Mouse (Mus musculus) layer of hippocampus, postnatal 10 days (tissue): ENCODE data around the gene Tns1. TPM values are rescaled to one million over a fixed set of nuclear protein-coding genes. Genes with fewer than 3 reads are reported as not detected.

Experiments
- DNase-seq, 2 experiments: peaks; one replicate each; pipeline ENCODE4 v3.0.0; 2021; ENCODE audit warnings: low spot score in 2 of 2
- total RNA-seq, 2 experiments: library from RNA; stranded (reverse); gene quantifications; 2 replicates each; pipeline ENCODE4 v1.2.3; 2021

Gene Tns1
- total RNA-seq, 2 experiments from 2014 or later: 35.2 to 35.3 TPM

DNA sequence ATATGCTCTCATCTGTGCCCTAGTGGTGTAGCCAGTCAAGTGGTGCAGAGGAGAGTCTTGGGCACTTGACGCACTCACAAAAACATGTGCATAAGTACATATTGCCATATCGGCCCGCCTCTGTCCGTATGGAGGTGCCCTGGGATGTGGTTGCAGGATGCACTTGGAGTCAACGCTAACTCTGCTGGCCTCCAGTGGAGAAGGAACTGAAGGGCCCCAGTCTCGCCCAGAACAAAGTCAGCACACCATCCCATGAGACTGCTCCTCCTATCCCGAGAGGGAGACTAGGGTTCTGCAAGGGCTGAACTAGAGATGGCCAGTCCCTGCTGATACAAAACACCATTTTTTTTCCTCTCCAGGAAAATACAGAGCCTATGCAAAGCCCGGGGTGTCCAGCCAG lies 1.0 kb downstream of the Tns1 start:
- DNase-seq: no peak

DNA sequence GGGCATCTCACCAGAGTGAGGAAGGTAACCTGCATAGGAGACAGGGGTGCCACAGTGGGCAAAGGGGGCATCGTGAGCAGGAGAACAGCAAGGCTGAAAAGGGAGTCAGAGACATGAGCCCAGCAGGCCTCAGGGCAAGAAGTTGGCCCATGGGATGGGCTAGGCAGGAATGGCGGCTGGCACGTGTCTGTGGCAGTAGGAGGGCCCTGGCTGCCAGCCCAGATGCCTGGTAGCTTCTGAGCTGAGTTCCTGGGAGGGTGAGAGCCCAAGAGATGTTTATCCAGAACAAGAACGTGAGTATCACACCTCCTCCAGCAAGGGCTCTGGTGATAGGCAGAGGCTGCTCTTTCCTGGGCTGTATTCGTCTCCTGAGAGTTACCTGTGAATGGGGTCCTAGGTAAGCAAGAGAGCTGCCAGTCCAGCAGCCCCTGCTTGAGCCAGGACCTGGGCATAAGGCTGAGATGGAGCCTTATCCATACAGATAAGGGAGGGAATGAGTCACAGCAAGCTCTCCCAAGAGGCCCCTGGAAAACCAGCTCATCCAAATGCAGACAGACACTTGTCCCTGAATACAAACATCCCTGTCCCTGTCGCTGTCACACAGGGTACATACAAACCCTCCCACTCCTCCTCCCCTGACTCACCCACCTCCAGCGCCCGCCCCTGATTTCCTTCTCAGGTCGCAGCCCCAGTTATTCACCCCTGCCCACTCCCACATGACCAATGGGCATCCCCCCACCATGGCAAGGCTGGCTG lies 2.2 kb downstream of the Tns1 start:
- DNase-seq: peak; percentile 55 to 67

DNA sequence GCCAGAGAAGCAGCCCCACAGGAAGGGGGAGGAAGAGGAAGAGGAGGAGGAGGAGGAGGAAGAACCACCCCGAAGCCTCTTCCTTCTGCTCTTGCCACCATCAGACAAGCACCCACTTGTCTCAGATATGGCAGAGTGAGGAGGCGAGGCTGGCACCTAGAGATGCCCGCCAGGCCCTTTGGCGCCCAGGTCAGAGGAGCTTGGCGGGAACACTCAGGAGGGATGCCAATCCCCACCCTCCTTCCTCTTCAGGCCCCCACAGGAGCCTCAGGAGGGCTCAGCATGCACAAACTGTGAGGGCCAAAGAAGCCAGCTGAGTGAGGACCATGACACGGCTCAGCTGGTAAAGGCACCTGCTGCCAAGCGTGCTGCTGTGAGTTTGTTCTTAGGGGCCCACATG lies 3.1 kb downstream of the Tns1 start:
- DNase-seq: no peak

DNA sequence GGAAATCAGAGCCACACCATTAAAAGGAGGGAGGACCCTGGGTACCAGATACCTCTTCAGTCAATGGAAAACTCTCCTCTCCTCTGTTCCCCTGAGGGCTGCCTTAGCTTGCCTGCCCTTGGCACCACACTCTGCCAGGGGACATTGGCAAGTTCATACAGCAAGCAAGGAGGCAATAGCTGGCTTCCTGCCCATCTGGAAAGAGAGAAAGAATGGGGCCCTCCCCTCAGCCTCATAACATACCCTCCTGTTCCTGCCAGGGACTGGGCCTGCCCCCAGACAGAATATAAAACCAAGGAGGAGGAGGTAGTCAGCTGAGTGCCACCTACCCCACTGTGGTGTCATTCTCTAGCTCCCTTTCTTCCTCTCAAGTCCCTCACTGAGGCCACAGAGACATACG lies 5.1 kb downstream of the Tns1 start:
- peak; percentile 27 to 53 for DNase-seq

DNA sequence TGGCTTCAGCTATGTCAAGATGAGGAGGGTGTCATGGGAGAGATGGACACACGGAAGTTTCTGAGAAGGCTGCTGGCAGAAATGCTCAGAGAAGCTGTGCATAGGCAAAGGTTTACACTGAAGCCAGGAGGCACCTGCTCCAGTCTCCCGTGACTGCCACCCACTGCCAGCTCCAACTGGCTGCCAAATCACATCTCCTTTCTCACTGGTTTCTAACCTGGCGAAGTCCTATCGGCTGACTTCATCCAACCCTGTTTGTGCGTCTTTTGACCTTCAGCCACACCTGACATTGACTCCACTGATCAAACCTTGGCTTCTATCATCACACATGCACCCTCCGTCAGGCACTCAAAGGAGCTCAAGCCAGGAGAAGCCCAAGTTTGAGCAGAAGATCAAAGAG lies 6.4 kb downstream of the Tns1 start:
- no peak for DNase-seq

DNA sequence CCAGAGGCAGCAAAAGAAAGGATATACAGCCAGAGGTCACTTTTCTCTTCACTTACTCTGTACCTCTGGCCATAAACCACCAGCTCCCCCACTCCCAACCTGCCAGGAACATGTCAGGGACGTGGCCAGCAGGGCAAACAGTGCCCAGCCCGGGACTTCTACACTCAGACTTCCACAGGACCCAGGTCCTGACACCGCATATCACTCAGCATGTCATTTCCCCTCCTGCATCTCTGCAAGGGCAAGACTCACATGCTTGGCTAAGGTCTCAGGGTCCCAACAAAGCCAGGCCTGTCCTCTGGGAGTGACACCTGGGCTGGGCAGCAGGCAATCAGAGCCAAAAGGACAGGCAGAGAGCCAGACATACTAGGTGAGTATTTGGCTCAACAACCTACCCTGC lies 11.2 kb downstream of the Tns1 start:
- no peak for DNase-seq

DNA sequence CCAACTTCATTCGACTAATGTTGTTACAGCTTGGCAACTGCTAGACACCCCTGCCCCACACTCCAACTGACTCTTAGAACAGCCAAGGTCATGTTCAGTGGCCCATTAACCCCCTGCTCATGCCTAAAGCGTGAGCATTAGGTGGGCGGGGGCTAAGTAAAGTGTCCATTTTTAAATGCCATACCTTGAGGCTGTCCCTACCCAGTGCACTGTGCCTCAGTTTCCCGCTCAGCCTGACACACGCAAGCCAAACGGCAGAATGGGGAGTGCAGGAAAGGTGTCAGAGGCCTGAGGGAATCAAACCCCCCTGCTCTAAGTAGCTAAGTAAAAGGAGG lies 12.6 kb downstream of the Tns1 start:
- DNase-seq: no peak

DNA sequence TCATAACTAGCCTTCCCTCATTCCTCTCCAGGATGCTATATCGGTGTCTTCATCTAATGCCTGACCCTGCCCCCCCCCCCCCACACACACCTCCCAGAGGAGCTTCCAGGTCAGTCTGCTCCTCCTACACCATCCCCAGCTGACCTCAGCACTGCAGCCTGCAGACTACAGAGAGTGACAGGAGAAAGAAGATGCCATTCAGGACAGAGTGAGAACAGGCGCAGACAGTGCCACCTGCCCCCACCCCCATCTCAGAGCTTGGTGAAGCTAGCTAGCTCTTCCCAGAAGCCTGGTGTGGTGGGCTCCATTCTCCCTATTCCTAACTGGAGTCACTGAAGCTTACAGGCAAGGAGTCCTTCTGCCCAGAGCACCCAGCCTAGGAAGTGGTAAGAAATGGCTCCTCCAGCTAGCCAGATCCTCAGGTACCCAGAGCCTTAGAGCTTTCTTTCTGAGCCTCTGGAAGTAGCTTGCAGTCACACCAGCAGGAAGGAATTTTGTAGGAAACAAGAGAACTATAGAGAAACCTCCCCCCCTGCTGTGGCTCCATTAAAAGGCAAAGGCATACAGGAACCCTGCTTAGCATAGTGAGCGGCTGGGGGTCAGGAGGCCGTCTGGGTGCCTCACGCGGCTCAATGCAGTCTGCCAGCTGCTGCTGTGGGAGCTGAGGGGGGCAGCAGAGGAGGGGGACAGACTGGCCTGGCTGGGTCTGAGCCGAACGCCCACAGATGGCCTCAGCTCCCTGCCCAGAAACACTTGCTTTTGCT lies 13.1 kb downstream of the Tns1 start:
- peak; percentile 54 to 58 for DNase-seq

DNA sequence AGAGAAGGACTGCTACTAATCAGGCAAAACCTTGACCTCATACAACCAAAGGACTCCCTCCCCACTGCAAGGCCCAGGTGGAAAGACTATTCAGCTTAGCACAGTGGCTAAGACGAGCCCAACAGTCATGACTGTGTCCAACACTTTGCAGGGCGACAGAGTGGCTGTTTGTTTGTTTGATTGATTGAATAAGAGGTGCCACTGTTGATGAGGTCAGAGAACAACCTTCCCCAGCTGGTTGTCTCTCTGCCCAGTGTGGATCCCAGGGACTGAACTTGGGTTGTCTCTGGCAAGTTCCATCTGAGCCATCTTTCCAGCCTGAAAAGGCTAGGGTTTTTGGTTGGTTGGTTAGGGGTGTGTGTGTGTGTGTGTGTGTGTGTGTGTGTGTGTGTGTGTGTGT lies 14.6 kb downstream of the Tns1 start:
- DNase-seq: no peak

DNA sequence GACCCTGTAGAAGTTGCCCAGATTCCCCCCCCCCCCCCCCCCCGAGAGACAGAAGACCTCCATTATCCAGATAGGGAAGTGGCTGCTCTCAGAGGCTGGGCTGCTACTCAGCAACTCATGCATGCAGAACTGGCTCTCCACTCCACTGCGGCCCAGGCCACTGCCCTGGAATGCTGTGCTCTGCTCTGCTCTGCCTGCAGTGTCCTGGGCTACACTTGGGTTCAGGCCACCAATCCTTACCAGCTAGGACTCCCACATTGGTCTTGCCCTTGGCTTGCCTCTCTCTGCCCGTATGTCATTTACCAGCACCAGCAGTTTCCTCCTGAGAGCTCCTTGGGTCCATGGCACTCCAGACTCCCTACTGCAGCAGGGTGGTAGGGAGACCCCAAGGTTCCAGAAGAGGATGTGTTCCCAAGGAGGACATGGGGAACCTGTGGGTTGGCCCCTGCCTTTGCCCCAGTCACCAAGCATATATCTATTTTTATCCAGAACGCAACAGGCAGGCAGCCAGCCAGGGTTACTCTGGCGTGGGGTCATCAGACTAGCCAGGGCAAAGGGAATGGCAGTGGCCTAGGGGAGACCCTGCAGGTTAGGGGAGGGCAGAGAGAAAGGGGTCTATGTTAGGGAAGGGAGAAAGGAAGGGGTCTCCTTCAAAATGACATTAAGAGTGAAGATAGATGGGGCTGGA lies 16.2 kb downstream of the Tns1 start:
- DNase-seq: no peak

DNA sequence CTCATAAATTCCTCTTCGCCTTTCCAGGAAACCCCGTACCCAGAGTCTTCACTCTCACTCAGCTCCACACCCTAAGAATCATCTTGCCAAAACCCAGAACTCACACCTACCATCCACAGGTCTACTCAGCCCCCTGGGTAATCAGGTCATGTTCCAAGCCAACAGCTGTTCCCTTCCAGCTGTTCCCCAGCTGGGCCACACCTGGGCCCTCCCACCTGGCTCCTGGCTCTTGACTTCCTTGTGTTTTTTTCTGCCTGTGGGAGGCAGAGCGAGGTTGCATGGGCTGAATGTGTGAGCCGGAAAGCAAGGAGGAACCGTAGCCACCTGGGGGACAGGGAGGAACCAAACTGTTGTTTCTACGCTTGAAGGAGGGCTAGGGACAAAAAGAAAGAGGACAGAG lies 18.0 kb downstream of the Tns1 start:
- no peak for DNase-seq

DNA sequence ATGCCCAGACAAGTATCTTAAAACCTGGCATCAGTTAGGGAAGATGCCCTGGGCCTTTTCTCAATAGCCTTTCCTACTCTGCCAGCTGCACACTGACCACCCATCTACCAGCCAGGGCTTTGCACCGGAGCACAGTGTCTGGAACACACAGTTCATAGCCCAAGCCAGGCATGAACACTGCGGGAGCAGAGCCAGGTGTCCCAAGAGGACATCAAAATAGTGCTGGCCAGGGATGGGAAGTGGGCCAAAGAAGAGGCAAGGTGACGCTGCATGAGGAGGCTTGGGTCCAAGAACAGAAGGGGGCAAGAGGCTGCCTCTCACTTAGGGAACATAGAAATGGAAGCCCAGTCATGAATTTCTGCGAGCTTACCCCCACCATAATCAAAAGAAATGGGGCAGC lies 18.6 kb downstream of the Tns1 start:
- no peak for DNase-seq

DNA sequence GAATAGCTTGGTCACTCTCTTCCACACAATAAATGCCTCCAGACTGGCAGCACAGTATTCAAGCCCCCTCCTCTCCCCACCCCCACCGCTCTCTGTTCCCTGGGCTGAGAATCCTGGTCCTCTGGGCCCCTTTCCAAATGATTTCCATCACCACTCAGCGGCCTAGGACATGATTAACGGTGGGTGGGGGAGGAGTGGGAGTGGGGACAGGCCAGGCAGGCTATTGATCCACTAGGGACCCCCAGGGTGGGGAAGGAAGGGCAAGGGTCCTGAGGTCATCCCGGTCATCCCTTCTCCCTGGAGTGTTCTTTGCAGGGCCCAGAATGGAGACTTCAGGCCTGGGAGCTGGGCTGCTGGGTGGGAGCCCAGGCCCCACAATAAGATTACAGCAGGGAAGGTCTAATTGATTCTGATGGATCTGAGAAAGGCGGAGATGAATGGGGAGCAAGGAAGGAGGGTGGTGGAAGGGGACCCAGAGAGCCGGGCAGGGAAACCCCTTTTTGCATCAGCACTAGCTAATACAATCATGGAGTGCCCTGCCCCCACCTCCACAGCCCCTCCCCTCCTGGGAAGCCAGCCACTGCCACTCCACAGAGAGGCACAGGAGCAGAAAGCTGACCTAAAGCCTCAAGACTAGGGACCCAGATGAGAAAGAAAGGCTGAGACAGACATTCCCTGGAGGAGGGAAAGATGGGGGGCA lies 20.4 kb downstream of the Tns1 start:
- DNase-seq: peak in 1 of 2 experiments; percentile 61

DNA sequence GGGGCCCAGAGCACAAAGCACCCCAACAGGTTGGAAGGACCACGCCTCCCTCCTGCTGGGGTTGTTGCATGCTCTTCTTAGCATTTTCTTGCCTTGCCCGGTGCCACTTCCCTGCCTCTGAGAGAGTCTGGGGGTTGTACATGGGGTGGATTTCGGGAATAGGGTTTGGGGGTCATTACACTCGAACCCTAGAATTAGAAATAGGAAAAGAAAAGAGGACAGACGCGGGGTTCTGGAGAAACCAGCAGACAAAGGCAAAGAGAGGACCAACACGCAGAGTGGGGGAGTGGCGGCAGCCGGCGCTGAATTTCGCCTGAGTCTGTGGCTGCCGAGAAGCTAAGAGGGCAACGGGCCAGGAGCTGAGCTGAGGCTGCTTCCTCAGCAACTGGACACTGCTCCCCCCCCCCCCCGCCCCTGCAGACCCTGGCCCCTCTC lies 25.2 kb downstream of the Tns1 start:
- peak; percentile 37 to 58 for DNase-seq

DNA sequence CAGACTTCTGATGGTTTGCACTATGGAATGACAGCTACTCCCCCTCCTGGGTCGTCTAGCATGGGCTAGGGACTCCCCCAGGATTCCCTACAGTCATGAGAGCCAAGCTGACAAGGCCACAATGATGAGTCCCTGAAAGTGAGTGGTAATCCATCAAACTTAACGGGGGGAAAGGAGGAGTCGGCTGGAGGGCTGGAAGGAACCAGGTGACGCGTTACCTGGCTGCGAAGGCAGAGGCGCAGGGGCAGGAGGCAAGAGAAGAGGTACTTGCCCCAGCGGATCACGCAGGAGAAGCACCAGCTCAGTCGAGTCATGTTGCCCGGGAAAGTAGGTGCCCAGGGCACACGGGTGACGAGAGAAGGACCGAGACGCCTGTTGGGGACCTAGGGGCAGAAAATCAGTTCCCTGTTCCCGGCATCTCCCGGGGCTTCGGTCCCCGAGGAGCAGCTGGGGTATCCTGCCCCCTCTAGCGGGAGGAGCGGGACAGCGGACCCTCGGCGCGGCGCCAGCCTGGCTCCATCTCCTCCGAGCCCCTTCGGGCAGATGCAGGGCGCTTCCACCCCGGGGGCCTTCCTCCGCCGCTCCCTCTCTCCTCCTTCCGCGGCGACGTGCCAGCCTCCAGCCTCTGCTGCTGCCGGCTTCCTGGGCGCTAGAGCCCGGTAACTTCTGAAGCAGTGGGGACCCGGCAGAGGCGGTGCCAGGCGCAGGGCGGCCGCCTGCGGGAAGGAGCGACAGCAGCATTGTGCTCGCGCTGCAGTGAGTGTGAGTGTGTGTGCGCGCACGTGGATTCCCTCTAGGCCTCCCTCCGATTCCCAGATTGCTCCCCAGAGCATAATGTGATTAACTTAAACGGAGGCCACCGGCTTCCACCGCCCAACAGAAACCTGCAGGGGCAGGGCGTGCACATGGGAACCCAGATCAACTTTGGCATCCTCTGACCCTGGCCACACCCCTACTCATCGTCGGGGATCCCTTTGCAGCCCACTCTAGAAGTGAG lies 25.9 kb downstream of the Tns1 start:
- DNase-seq: peak; percentile 66 to 75

DNA sequence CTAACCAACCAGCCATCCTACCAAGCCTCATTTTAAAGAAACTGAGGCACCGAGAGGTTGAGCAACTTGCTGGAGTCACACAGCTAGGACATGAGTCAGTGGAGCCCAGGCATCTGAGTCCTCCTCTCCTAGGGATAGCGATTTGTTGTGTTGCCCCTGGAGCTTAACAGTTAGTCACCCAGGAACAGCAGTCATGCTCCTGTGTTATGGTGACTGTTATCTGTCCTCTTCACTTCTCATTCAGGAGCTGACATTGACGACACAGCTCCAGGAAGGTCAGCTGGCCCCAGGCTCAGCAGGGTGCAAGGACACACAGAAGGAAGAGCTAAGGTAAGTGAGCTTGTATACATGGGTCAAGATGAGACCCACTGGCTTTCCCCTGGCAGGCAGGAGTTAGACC lies 28.5 kb downstream of the Tns1 start:
- no peak for DNase-seq

DNA sequence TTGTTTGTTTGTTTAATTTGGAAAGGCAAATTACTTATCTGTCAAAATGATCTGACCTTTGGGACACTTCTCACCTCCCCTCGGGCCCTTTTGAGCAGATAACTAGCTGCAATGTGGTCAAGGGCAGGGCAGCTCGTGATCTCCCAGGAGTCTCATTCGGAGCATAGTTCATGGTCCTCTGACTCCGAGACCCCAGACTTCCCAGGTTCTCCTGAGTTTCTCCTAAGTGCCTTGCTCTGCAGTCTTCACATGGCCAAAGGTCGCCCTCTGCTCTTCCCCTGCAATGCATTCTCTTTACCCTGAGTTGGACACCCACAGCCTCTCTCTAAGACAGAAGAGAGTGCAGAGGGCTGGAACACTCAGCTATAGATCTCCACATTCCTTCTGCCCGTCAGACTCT lies 29.0 kb downstream of the Tns1 start:
- DNase-seq: no peak

DNA sequence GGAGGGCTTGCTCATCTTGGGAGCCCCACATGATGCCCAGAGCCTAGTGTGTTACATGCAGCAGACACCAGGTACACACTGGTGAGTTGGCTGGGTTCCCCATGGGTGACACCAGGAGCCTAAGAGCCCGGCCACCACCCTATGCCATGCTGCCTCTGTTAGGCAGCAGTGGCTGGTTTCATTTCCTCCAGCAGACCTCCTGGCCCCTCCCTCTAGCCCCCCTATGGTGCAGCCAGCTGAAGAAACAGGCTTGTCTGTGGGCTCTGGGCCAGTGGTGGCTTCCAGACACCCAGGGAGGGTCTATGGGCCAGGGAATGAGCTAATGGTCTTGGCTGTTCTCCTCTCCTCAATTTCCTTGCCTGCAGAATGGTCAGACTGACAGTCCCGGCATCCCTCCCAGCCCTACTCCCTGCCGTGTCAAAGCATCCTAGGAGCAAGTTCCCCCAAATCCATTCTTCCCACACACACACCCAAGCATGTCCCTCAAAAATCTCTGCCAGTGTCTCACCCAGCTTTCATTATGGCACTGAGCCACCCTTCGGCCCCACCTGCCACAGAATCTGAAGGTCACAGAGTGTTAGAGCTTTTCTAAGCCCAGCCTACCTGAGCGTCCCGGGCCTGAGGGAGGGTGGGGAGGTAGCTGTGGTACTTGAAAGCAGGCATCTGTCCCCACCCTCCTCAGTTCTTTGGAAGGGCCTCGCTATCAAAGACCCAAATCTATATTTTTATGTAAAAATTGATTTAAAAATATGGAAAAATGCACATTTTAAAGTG lies 29.6 kb downstream of the Tns1 start:
- DNase-seq: peak; percentile 48 to 68

DNA sequence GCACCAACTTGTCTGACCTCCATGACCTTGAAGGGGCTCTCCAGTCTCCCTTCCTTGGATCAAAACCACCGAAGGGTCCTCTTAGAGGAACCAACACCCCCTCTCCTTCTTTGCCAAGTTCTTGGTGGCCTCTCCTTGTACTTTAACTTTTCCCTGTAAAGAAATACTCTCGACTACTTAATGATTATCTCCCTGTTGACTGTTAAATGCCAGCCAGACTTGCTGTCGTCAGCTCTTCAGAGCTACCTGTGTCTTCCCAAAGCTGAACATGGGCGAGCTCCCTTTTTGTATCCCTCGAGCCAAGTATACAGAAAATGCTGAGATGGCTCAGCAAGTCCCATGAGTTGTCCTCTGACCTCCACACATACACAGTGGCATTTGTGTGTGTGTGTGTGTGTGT lies 30.8 kb downstream of the Tns1 start:
- DNase-seq: no peak

DNA sequence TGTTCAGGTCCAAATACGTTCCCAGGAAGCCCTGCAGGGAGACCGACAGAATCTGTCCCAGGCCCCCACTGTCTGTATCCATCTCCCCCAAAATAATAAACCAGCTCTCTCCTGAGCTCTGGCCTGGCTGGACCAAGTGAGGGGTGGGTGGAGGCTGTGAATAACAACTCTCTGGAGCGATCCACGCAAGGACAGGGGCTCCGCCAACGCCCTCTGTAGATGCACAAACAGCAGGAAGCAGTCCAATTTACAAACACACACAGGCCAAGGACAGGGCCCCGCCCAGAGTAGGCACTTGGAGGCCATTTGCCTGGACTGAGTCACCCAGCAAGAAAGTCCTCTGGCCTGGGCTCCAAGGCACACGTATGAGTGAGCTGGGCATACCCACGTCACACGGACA lies 32.0 kb downstream of the Tns1 start:
- DNase-seq: no peak
